Mouse (Mus musculus) E14TG2a.4 (cell line): ENCODE results near the gene Clasp1.

ENCODE experiments used
- CTCF ChIP-seq: conservative IDR thresholded peaks from 2 replicates; pipeline ENCODE4 v1.5.1; 2014; ENCODE audit warnings: low read length
- NANOG ChIP-seq: IDR thresholded peaks from 2 replicates; pipeline ENCODE4 v1.6.1; 2014; ENCODE audit warnings: borderline replicate concordance, low read length, mixed read lengths
- POU5F1 ChIP-seq: IDR thresholded peaks from 2 replicates; pipeline ENCODE4 v1.6.1; 2014; ENCODE audit warnings: low read length, borderline replicate concordance

- no peak for TF ChIP-seq CTCF
- no peak for TF ChIP-seq NANOG
- TF ChIP-seq POU5F1, result no peak
Measured at GRCm38 (mm10) chr1:118435001-118435473, 46.2 kb downstream of the Clasp1 start.
